Mouse (Mus musculus): ENCODE measurements around the gene Adck2. TPM values are rescaled to one million over a fixed set of nuclear protein-coding genes. Genes with fewer than 3 reads are reported as not detected.

Adck2 gene
- total RNA-seq, 4 experiments from 2014 or later: 4.6 to 5.5 (median 5.1) TPM

Other genes with a start within 250 kb of the Adck2 start
- 10 to 100 TPM; 12.1 to 18.0 (median 12.7) TPM for gene Slc37a3, start 196.2 kb upstream of the Adck2 start, total RNA-seq (2022)
- under 1 TPM in 1 of 4 experiments, not detected in 3; 0.18 TPM for gene Rab19, start 192.7 kb upstream of the Adck2 start, total RNA-seq (2022)
- gene Mkrn1, start 153.4 kb upstream of the Adck2 start, total RNA-seq (2022): 10 to 100 TPM; 14.0 to 18.6 (median 15.6) TPM
- gene Dennd2a, start 16.0 kb upstream of the Adck2 start, total RNA-seq (2022): 1 to 10 TPM; 1.5 to 2.8 (median 2.1) TPM
- gene Gm42420, start 11.9 kb downstream of the Adck2 start, total RNA-seq (2022): under 1 TPM in 1 of 4 experiments, not detected in 3; 0.75 TPM
- 100 to 1,000 TPM; 404 to 454 (median 441) TPM for gene Ndufb2, start 18.7 kb downstream of the Adck2 start, total RNA-seq (2022)
- gene Braf, start 151.6 kb downstream of the Adck2 start, total RNA-seq (2022): 1 to 10 TPM; 4.7 to 6.8 (median 6.4) TPM
- gene Mrps33, start 237.1 kb downstream of the Adck2 start, total RNA-seq (2022): 10 to 100 TPM; 53.7 to 60.8 (median 56.4) TPM